7 mouse cellular contexts compared by ENCODE assay signal in genomic region chr19:4477345-4478189, GRCm38 (mm10). TPM values are rescaled to one million over a fixed set of nuclear protein-coding genes. Genes with fewer than 3 reads are reported as not detected.
DNase-seq lines count a peak whose midpoint lies in the region; ATAC-seq and TF ChIP-seq lines count a peak whose summit lies in the region.

Gene Syt12 (minus strand): TSS chr19:4477447.

- no peak for TF ChIP-seq CTCF in MEL (IDR thresholded peaks at IDR 0.05 in 2 of 3, conservative IDR thresholded peaks at IDR 0.05 in 1 of 3; ENCODE audit: control insufficient read depth in 1 of 3, insufficient read depth in 1 of 3, low read depth in 2 of 3, low read length in 3 of 3, poor library complexity in 1 of 3, severe bottlenecking in 1 of 3)

- WGBS in embryonic facial prominence, embryonic 15.5 days: 26% methylated on average over 21 of the region's 21 CpGs

- no peak within 1 kb of the TSS for H3K27ac ChIP-seq in MEL (ENCODE audit: control insufficient read depth, low read depth, low read length)
- H3K27ac ChIP-seq in embryonic facial prominence, embryonic 15.5 days (replicated peaks): 0 out of 2 replicates have a peak within 1 kb of the TSS, but pooled peaks have one; percentile 7

- no peak for TF ChIP-seq RAD21 in MEL (IDR thresholded peaks at IDR 0.05; ENCODE audit: low read depth, low read length)

- DNase-seq in MEL (ENCODE audit: low read depth, low spot score): peak; percentile 67
- DNase-seq in adrenal gland, adult 8-10 months: peak; percentile 81
- peak; percentile 39 to 47 for DNase-seq in heart, postnatal 10 days
- DNase-seq in layer of hippocampus, postnatal 36 days: peak in 1 of 2 experiments; percentile 30
- DNase-seq in lung, postnatal 10 days: peak; percentile 59
- DNase-seq in testis, postnatal 14 days (ENCODE audit: low spot score): peak; percentile 71

- TF ChIP-seq EP300 in MEL (IDR thresholded peaks at IDR 0.05; ENCODE audit: low read depth in 1 of 2, low read length in 2 of 2): peak; percentile 49 to 62

- H3K4me1 ChIP-seq in MEL (ENCODE audit: control insufficient read depth in 1 of 2, insufficient read depth in 2 of 2, low read length in 2 of 2): peaks cover 0 to 7% of the 10 kb centered on the region in 2 experiments; a peak in 2 of 4 replicates
- H3K4me1 ChIP-seq in embryonic facial prominence, embryonic 15.5 days: peaks cover 17% of the 10 kb centered on the region

- H3K9ac ChIP-seq in MEL (ENCODE audit: control insufficient read depth, low read depth, low read length, poor library complexity, severe bottlenecking): peak within 1 kb of the TSS; percentile 23; the same call in 1 of the 2 replicates
- peak within 1 kb of the TSS; percentile 37 for H3K9ac ChIP-seq in embryonic facial prominence, embryonic 15.5 days

- peak within 1 kb of the TSS; percentile 15 to 33; a peak in 3 of 4 replicates for H3K4me3 ChIP-seq in MEL (ENCODE audit: control insufficient read depth in 1 of 2, insufficient read depth in 1 of 2, low read depth in 2 of 2, low read length in 2 of 2)
- H3K4me3 ChIP-seq in embryonic facial prominence, embryonic 15.5 days (replicated peaks): peak within 1 kb of the TSS; percentile 59

- no peak for TF ChIP-seq POLR2A in MEL (IDR thresholded peaks at IDR 0.05; ENCODE audit: control insufficient read depth in 1 of 2, insufficient read depth in 1 of 2, low read depth in 1 of 2, low read length in 2 of 2, poor library complexity in 1 of 2)

- H3K9me3 ChIP-seq in MEL (replicated peaks; ENCODE audit: insufficient read depth, low read length): no peaks in the 10 kb centered on the region
- no peaks in the 10 kb centered on the region for H3K9me3 ChIP-seq in embryonic facial prominence, embryonic 15.5 days (replicated peaks)

- intact Hi-C loops in heart, postnatal 10 days (cut with DNase I): no loop called here

- H3K36me3 ChIP-seq in MEL (ENCODE audit: control insufficient read depth in 1 of 2, insufficient read depth in 2 of 2, low read length in 2 of 2): peaks cover 0 to 2% of the 10 kb centered on the region in 2 experiments; a peak in 1 of 4 replicates
- no peaks in the 10 kb centered on the region for H3K36me3 ChIP-seq in embryonic facial prominence, embryonic 15.5 days

- no peaks in the 10 kb centered on the region for H3K79me2 ChIP-seq in MEL (ENCODE audit: control insufficient read depth, insufficient read depth, low read length, poor library complexity)

- H3K4me2 ChIP-seq in embryonic facial prominence, embryonic 15.5 days (replicated peaks): peak within 1 kb of the TSS; percentile 99

- H3K27me3 ChIP-seq in MEL (ENCODE audit: control insufficient read depth in 1 of 2, insufficient read depth in 2 of 2, low read length in 2 of 2): peaks cover 0 to 1% of the 10 kb centered on the region in 2 experiments; a peak in 1 of 4 replicates
- H3K27me3 ChIP-seq in embryonic facial prominence, embryonic 15.5 days: peaks cover 17% of the 10 kb centered on the region

- no peak for ATAC-seq in embryonic facial prominence, embryonic 15.5 days (ENCODE audit: insufficient number of reproducible peaks, low FRiP score, low TSS enrichment, low read depth)

TF ChIP-seq in MEL, 35 proteins besides CTCF, POLR2A, EP300 and RAD21:
- 0 out of 2 replicates have a peak, but pooled peaks have one; percentile 29 for TF ChIP-seq ZNF384 (IDR thresholded peaks at IDR 0.05; ENCODE audit: low read depth, low read length)
- TF ChIP-seq ETS1 (IDR thresholded peaks at IDR 0.05; ENCODE audit: low read depth, low read length): peak; percentile 44; the same call in 1 of the 2 replicates
- no peak for TF ChIP-seq MAZ (IDR thresholded peaks at IDR 0.05; ENCODE audit: low read depth, low read length)
TF ChIP-seq in MEL: peak in this region for 2.

RNA-seq across cellular contexts. Expression of gene Syt12, which starts in this region (rescaled TPM):
- not detected in 2 replicates for total RNA-seq in MEL (2012; rRNA removed)
- not detected for polyA plus RNA-seq in MEL (2012; ENCODE audit: insufficient read depth in 1 of 2, insufficient read length in 2 of 2, low read depth in 1 of 2, low replicate concordance in 2 of 2, missing spikeins in 1 of 2)
- total RNA-seq in adrenal gland, adult 8-10 months (2022): 10 to 100 TPM; 60.5 to 90.4 (median 73.7) TPM
- 1.5 and 1.7 TPM in 2 replicates for polyA plus RNA-seq in embryonic facial prominence, embryonic 15.5 days (2015; fragmentation: Nextera tagmentation; extraction: Ambion mirVana)
- total RNA-seq in heart, postnatal 10 days (2021): 1 to 10 TPM in 1 of 2 experiments, under 1 TPM in 1; 0.47 to 2.7 TPM
- total RNA-seq in layer of hippocampus, postnatal 36 days (2021): 10 to 100 TPM; 26.1 to 30.0 TPM

Comparison
In these comparisons a context has a peak if more than half of its experiments do, and no peak if none do; other contexts are left out.
1. RNA of gene Syt12 (total RNA-seq): 60.5 to 90.4 TPM in adrenal gland, adult 8-10 months and 26.1 to 30.0 TPM in layer of hippocampus, postnatal 36 days; 0.47 to 2.7 TPM in heart, postnatal 10 days and not detected in MEL; every median in the first group is over 4 times any median in the second.
2. Peak in DNase-seq, H3K4me3 ChIP-seq and H3K9ac ChIP-seq in MEL; RNA of the gene not detected or under 1 TPM.